In genomic region chr8:48317498-48317897, GRCm38 (mm10) we compare ENCODE assay signal across 16 mouse cellular contexts.
"Had no signal": no experiment of that assay in that cellular context is flagged by ENCODE, and none has a peak within 500 bp of the region (broad histone marks: within the 10 kb centered on the region; RNA-seq: fewer than 3 reads in every experiment).

No protein-coding gene starts in this region.

- DNase-seq: gastrocnemius, adult 2 months; gastrocnemius, postnatal 10 days; gastrocnemius, postnatal 25 days; heart, adult 2 months; heart, postnatal 14 days; heart, postnatal 4 days; kidney, adult 18-20 months; kidney, adult 8-10 months; kidney, postnatal 14 days; kidney, postnatal 36 days; liver; liver, embryonic 13.5 days had no signal

- ATAC-seq: hindbrain, embryonic 16.5 days; inflammation-experienced regulatory T-cells, adult 6 months; intestine, embryonic 15.5 days; intestine, postnatal 0 days had no signal
